ENCODE assay signal across 9 mouse cellular contexts in the genomic region with DNA sequence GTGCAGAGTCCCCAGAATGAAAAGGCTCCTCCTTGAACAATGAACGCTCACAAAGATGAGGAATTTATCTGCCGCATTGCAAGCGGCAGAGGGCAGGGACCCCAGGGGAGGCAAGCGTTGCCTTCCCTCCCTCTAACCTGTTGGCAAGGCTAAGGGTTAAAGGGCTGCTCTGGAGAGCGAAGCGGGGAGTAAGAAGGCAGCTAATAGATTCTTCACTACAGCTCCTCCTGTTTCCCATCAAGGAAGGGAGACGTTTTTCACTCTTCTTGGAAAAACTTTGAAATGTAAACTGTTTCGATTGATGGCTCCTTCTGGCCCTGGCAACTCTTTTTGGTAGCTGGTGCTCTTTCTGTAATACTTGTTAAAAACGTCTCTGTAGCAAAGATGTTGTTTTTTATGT.
DNase-seq lines count a peak whose midpoint lies in the region; ATAC-seq lines count a peak whose summit lies in the region.
"Had no signal": no experiment of that assay in that cellular context is flagged by ENCODE, and none has a peak within 500 bp of the region (broad histone marks: within the 10 kb centered on the region; RNA-seq: fewer than 3 reads in every experiment).

No protein-coding gene starts in this region.

- H3K27me3 ChIP-seq in kidney, embryonic 16.5 days (ENCODE audit: insufficient read depth, low read length): no peaks in the 10 kb centered on the region
- no peaks in the 10 kb centered on the region for H3K27me3 ChIP-seq in embryonic facial prominence, embryonic 13.5 days
- no peaks in the 10 kb centered on the region for H3K27me3 ChIP-seq in intestine, embryonic 15.5 days (replicated peaks)
- no peaks in the 10 kb centered on the region for H3K27me3 ChIP-seq in neural tube, embryonic 14.5 days (ENCODE audit: control insufficient read depth, insufficient read depth, low read length)
- H3K27me3 ChIP-seq: liver, embryonic 15.5 days had no signal

- H3K4me1 ChIP-seq in kidney, embryonic 16.5 days (ENCODE audit: insufficient read depth, low read length): peaks cover 7% of the 10 kb centered on the region
- peaks cover 7% of the 10 kb centered on the region; the same call in 1 of the 2 replicates for H3K4me1 ChIP-seq in embryonic facial prominence, embryonic 13.5 days
- H3K4me1 ChIP-seq in intestine, embryonic 15.5 days (replicated peaks): no peaks in the 10 kb centered on the region
- H3K4me1 ChIP-seq in neural tube, embryonic 14.5 days (ENCODE audit: control insufficient read depth, insufficient read depth, low read length): no peaks in the 10 kb centered on the region
- H3K4me1 ChIP-seq: liver, embryonic 15.5 days had no signal

- no peaks in the 10 kb centered on the region for H3K9me3 ChIP-seq in kidney, embryonic 16.5 days (ENCODE audit: low read length)
- H3K9me3 ChIP-seq in embryonic facial prominence, embryonic 13.5 days: no peaks in the 10 kb centered on the region
- H3K9me3 ChIP-seq in intestine, embryonic 15.5 days: no peaks in the 10 kb centered on the region
- H3K9me3 ChIP-seq in neural tube, embryonic 14.5 days (ENCODE audit: control insufficient read depth, low read length): no peaks in the 10 kb centered on the region
- H3K9me3 ChIP-seq: liver, embryonic 15.5 days had no signal

- H3K36me3 ChIP-seq in kidney, embryonic 16.5 days (ENCODE audit: insufficient read depth, low read length): no peaks in the 10 kb centered on the region
- H3K36me3 ChIP-seq in embryonic facial prominence, embryonic 13.5 days: no peaks in the 10 kb centered on the region
- H3K36me3 ChIP-seq in intestine, embryonic 15.5 days: no peaks in the 10 kb centered on the region
- no peaks in the 10 kb centered on the region for H3K36me3 ChIP-seq in neural tube, embryonic 14.5 days (ENCODE audit: control insufficient read depth, insufficient read depth, low read length)
- H3K36me3 ChIP-seq: liver, embryonic 15.5 days had no signal

- peak overlapping the region; percentile 30 for H3K4me3 ChIP-seq in kidney, embryonic 16.5 days (ENCODE audit: low read length)
- H3K4me3 ChIP-seq in embryonic facial prominence, embryonic 13.5 days: peak overlapping the region; percentile 32
- no peak overlapping the region for H3K4me3 ChIP-seq in intestine, embryonic 15.5 days (replicated peaks)
- peak overlapping the region; percentile 14; the same call in 1 of the 2 replicates for H3K4me3 ChIP-seq in neural tube, embryonic 14.5 days (ENCODE audit: low read depth, low read length)
- H3K4me3 ChIP-seq: liver, embryonic 15.5 days had no signal

- H3K9ac ChIP-seq in kidney, embryonic 16.5 days (replicated peaks; ENCODE audit: low read length): peak overlapping the region; percentile 48; the same call in 1 of the 2 replicates
- H3K9ac ChIP-seq in embryonic facial prominence, embryonic 13.5 days: peak overlapping the region; percentile 58; the same call in 1 of the 2 replicates
- H3K9ac ChIP-seq in intestine, embryonic 15.5 days: no peak overlapping the region
- peak overlapping the region; percentile 41; the same call in 1 of the 2 replicates for H3K9ac ChIP-seq in neural tube, embryonic 14.5 days (replicated peaks; ENCODE audit: low read depth, low read length)
- H3K9ac ChIP-seq: liver, embryonic 15.5 days had no signal

- no peak for DNase-seq in kidney, adult 11 months
- DNase-seq in MN1 (ENCODE audit: low spot score): no peak
- DNase-seq in frontal cortex, postnatal 36 days (ENCODE audit: low spot score in 2 of 2): no peak
- no peak for DNase-seq in natural killer cell, adult 2 months (ENCODE audit: low spot score in 2 of 2)

- H3K27ac ChIP-seq in kidney, embryonic 16.5 days (ENCODE audit: low read length): no peak overlapping the region
- no peak overlapping the region for H3K27ac ChIP-seq in embryonic facial prominence, embryonic 13.5 days
- no peak overlapping the region for H3K27ac ChIP-seq in intestine, embryonic 15.5 days
- H3K27ac ChIP-seq in neural tube, embryonic 14.5 days (ENCODE audit: low read depth, low read length): no peak overlapping the region
- H3K27ac ChIP-seq: liver, embryonic 15.5 days had no signal

- WGBS in kidney, embryonic 16.5 days: 7% methylated on average over 9 of the region's 9 CpGs
- WGBS in embryonic facial prominence, embryonic 13.5 days: 4% methylated on average over 9 of the region's 9 CpGs
- 12% methylated on average over 9 of the region's 9 CpGs for WGBS in intestine, embryonic 15.5 days
- 6% methylated on average over 9 of the region's 9 CpGs for WGBS in neural tube, embryonic 14.5 days

- H3K4me2 ChIP-seq in kidney, embryonic 16.5 days (replicated peaks; ENCODE audit: low read depth, low read length): peak overlapping the region; percentile 53
- peak overlapping the region; percentile 58 for H3K4me2 ChIP-seq in embryonic facial prominence, embryonic 13.5 days
- peak overlapping the region; percentile 51 for H3K4me2 ChIP-seq in intestine, embryonic 15.5 days (replicated peaks)
- peak overlapping the region; percentile 45 for H3K4me2 ChIP-seq in neural tube, embryonic 14.5 days (ENCODE audit: low read depth, low read length)
- H3K4me2 ChIP-seq: liver, embryonic 15.5 days had no signal

- no peak; the same call in 1 of the 2 replicates for ATAC-seq in kidney, embryonic 16.5 days (ENCODE audit: low FRiP score, low TSS enrichment)
- no peak for ATAC-seq in embryonic facial prominence, embryonic 13.5 days (ENCODE audit: insufficient number of reproducible peaks, insufficient read depth, low FRiP score, low TSS enrichment, low read depth)
- ATAC-seq in intestine, embryonic 15.5 days: no peak
- no peak for ATAC-seq in neural tube, embryonic 14.5 days (ENCODE audit: low read depth)
